Mouse (Mus musculus) hindbrain, embryonic 10.5 days (tissue): ENCODE measurements around the gene Krt19. TPM values are rescaled to one million over a fixed set of nuclear protein-coding genes. Genes with fewer than 3 reads are reported as not detected.

Experiments
- DNase-seq: peaks from one replicate; pipeline ENCODE4 v3.0.0-alpha.2; 2017; ENCODE audit warnings: low spot score
- H3K27ac ChIP-seq: fragments of 300-500 bp; sonication (generic); 2 replicates; pipeline ENCODE4 v1.5.1; 2016; ENCODE audit warnings: mild to moderate bottlenecking, moderate library complexity
- H3K27me3 ChIP-seq: fragments of 300-500 bp; sonication (generic); 2 replicates; pipeline ENCODE4 v1.6.1; 2016; ENCODE audit warnings: mild to moderate bottlenecking; ENCODE audit not compliant: poor library complexity, insufficient read depth, severe bottlenecking
- H3K36me3 ChIP-seq: fragments of 300-500 bp; sonication (generic); 2 replicates; pipeline ENCODE4 v1.6.1; 2016; ENCODE audit warnings: mild to moderate bottlenecking, moderate library complexity
- H3K4me1 ChIP-seq: fragments of 300-500 bp; sonication (generic); replicated peaks from 2 replicates; pipeline ENCODE4 v1.6.1; 2016; ENCODE audit warnings: mild to moderate bottlenecking
- H3K4me3 ChIP-seq: fragments of 300-500 bp; sonication (generic); 2 replicates; pipeline ENCODE4 v1.5.1; 2016; ENCODE audit warnings: mild to moderate bottlenecking, moderate library complexity
- H3K9me3 ChIP-seq: fragments of 300-500 bp; sonication (generic); 2 replicates; pipeline ENCODE4 v1.6.1; 2016; ENCODE audit warnings: mild to moderate bottlenecking, moderate library complexity
- WGBS: fragments of 180-500 bp; shearing (Covaris S2); methylation state at CpG from one replicate; pipeline ENCODE4 v1.1.7; 2016; 5-methylcytosine and 5-hydroxymethylcytosine counted together
- polyA plus RNA-seq: library from polyadenylated mRNA; unstranded; fragments of >200 nt; fragmentation: Nextera tagmentation; extraction: Ambion mirVana; gene quantifications from 2 replicates; pipeline ENCODE4 v1.2.1, GENCODE M21; 2016

Krt19 gene
- 11.4 and 12.7 TPM in 2 replicates for polyA plus RNA-seq

- DNase-seq: no peak
- WGBS: 49% methylated on average over 9 of the region's 9 CpGs
- no peaks in the 10 kb centered on the region for H3K9me3 ChIP-seq
Measured at GRCm38 (mm10) chr11:100148615-100149330, at the start of gene Krt19. Gene Krt19, minus strand, starts transcription at chr11:100148665.

GRCm38 (mm10) chr11:100192992-100193391, 44.5 kb upstream of the Krt19 start, which contains the start of gene Krt9:
Gene Krt9, minus strand, starts transcription at chr11:100193246.
- H3K9me3 ChIP-seq: no peaks in the 10 kb centered on the region
- 58% methylated on average over 9 of the region's 9 CpGs for WGBS
- no peak within 1 kb of the TSS for H3K4me3 ChIP-seq
- no peak for DNase-seq
- no peaks in the 10 kb centered on the region for H3K36me3 ChIP-seq
- no peak within 1 kb of the TSS for H3K27ac ChIP-seq
- no peaks in the 10 kb centered on the region for H3K27me3 ChIP-seq
- peaks cover 5% of the 10 kb centered on the region; the same call in 1 of the 2 replicates for H3K4me1 ChIP-seq

More at GRCm38 (mm10) chr11:100148615-100149330, at the start of gene Krt19:
- no peak within 1 kb of the TSS for H3K27ac ChIP-seq
- no peaks in the 10 kb centered on the region for H3K36me3 ChIP-seq
- H3K4me1 ChIP-seq: peaks cover 20% of the 10 kb centered on the region
- peaks cover 36% of the 10 kb centered on the region for H3K27me3 ChIP-seq
- no peak within 1 kb of the TSS for H3K4me3 ChIP-seq

- H3K4me3 ChIP-seq: no peak overlapping the region
- no peaks in the 10 kb centered on the region for H3K36me3 ChIP-seq
- H3K9me3 ChIP-seq: no peaks in the 10 kb centered on the region
- peaks cover 5% of the 10 kb centered on the region; the same call in 1 of the 2 replicates for H3K4me1 ChIP-seq
- no peaks in the 10 kb centered on the region for H3K27me3 ChIP-seq
- 97% methylated on average over 3 of the region's 3 CpGs for WGBS
- no peak overlapping the region for H3K27ac ChIP-seq
- no peak for DNase-seq
Measured at GRCm38 (mm10) chr11:100191820-100192219, 43.4 kb upstream of the Krt19 start.

GRCm38 (mm10) chr11:100186736-100187135, 38.3 kb upstream of the Krt19 start:
- Histone ChIP-seq H3K27me3 (no peaks in the 10 kb centered on the region), H3K36me3 (no peaks in the 10 kb centered on the region), H3K4me1 (no peaks in the 10 kb centered on the region), H3K9me3 (no peaks in the 10 kb centered on the region), H3K27ac (no peak overlapping the region), H3K4me3 (no peak overlapping the region)
- WGBS: 86% methylated on average over 8 of the region's 8 CpGs
- DNase-seq: no peak

GRCm38 (mm10) chr11:100181725-100182124, 33.3 kb upstream of the Krt19 start:
- H3K27me3 ChIP-seq: no peaks in the 10 kb centered on the region
- WGBS: 86% methylated on average over 7 of the region's 7 CpGs
- H3K4me1 ChIP-seq: no peaks in the 10 kb centered on the region
- no peak overlapping the region for H3K4me3 ChIP-seq
- H3K27ac ChIP-seq: no peak overlapping the region
- no peak for DNase-seq
- no peaks in the 10 kb centered on the region for H3K36me3 ChIP-seq
- H3K9me3 ChIP-seq: no peaks in the 10 kb centered on the region

- no peak overlapping the region for H3K27ac ChIP-seq
- H3K36me3 ChIP-seq: no peaks in the 10 kb centered on the region
- no peak overlapping the region for H3K4me3 ChIP-seq
- 78% methylated on average over 3 of the region's 3 CpGs for WGBS
- H3K27me3 ChIP-seq: no peaks in the 10 kb centered on the region
- DNase-seq: no peak
- no peaks in the 10 kb centered on the region for H3K4me1 ChIP-seq
- H3K9me3 ChIP-seq: no peaks in the 10 kb centered on the region
Measured at GRCm38 (mm10) chr11:100179260-100179659, 30.8 kb upstream of the Krt19 start.

GRCm38 (mm10) chr11:100178307-100178706, 29.8 kb upstream of the Krt19 start:
- no peak for DNase-seq
- H3K9me3 ChIP-seq: no peaks in the 10 kb centered on the region
- H3K36me3 ChIP-seq: no peaks in the 10 kb centered on the region
- 82% methylated on average over 5 of the region's 5 CpGs for WGBS
- no peak overlapping the region for H3K4me3 ChIP-seq
- H3K4me1 ChIP-seq: no peaks in the 10 kb centered on the region
- H3K27ac ChIP-seq: no peak overlapping the region
- no peaks in the 10 kb centered on the region for H3K27me3 ChIP-seq

GRCm38 (mm10) chr11:100176791-100177190, 28.3 kb upstream of the Krt19 start:
- WGBS: 81% methylated on average over 9 of the region's 9 CpGs
- H3K27me3 ChIP-seq: no peaks in the 10 kb centered on the region
- no peak for DNase-seq
- no peak overlapping the region for H3K4me3 ChIP-seq
- no peaks in the 10 kb centered on the region for H3K9me3 ChIP-seq
- no peaks in the 10 kb centered on the region for H3K36me3 ChIP-seq
- no peaks in the 10 kb centered on the region for H3K4me1 ChIP-seq
- H3K27ac ChIP-seq: no peak overlapping the region

- Histone ChIP-seq H3K27me3 (no peaks in the 10 kb centered on the region), H3K36me3 (no peaks in the 10 kb centered on the region), H3K27ac (peak overlapping the region; percentile 81)
Measured at GRCm38 (mm10) chr11:100168765-100169762, 20.6 kb upstream of the Krt19 start.

GRCm38 (mm10) chr11:100168071-100168470, 19.6 kb upstream of the Krt19 start:
- H3K27me3 ChIP-seq: no peaks in the 10 kb centered on the region
- 0 out of 2 replicates have a peak, but pooled peaks cover 8% of the 10 kb centered on the region for H3K4me1 ChIP-seq
- H3K9me3 ChIP-seq: no peaks in the 10 kb centered on the region
- DNase-seq: no peak
- H3K27ac ChIP-seq: peak overlapping the region; percentile 81
- 86% methylated on average over 8 of the region's 8 CpGs for WGBS
- no peak overlapping the region for H3K4me3 ChIP-seq
- H3K36me3 ChIP-seq: no peaks in the 10 kb centered on the region

More at GRCm38 (mm10) chr11:100168765-100169762, 20.6 kb upstream of the Krt19 start:
- peak; percentile 89 for DNase-seq
- no peaks in the 10 kb centered on the region for H3K9me3 ChIP-seq
- H3K4me3 ChIP-seq: no peak overlapping the region
- WGBS: 33% methylated on average over 14 of the region's 14 CpGs
- 0 out of 2 replicates have a peak, but pooled peaks cover 8% of the 10 kb centered on the region for H3K4me1 ChIP-seq

GRCm38 (mm10) chr11:100164392-100164791, 15.9 kb upstream of the Krt19 start:
- Histone ChIP-seq H3K27ac (no peak overlapping the region), H3K4me1 (0 out of 2 replicates have a peak, but pooled peaks cover 8% of the 10 kb centered on the region), H3K9me3 (no peaks in the 10 kb centered on the region), H3K36me3 (no peaks in the 10 kb centered on the region), H3K4me3 (no peak overlapping the region), H3K27me3 (no peaks in the 10 kb centered on the region)
- no peak for DNase-seq
- 60% methylated on average over 7 of the region's 7 CpGs for whole genome bisulfite sequencing

GRCm38 (mm10) chr11:100157908-100158477, 9.5 kb upstream of the Krt19 start:
- Histone ChIP-seq H3K27me3 (no peaks in the 10 kb centered on the region), H3K9me3 (no peaks in the 10 kb centered on the region), H3K36me3 (no peaks in the 10 kb centered on the region), H3K4me3 (no peak overlapping the region), H3K27ac (no peak overlapping the region), H3K4me1 (no peaks in the 10 kb centered on the region)
- WGBS: 66% methylated on average over 6 of the region's 6 CpGs
- DNase-seq: no peak
